Mouse (Mus musculus): ENCODE measurements at regions not wholly inside any gene's neighbourhood (a gene's known extent, or its start where the extent isn't known, plus 50 kb on each side); places are given as distances from the start of the nearest gene placed in this dataset.

DNA sequence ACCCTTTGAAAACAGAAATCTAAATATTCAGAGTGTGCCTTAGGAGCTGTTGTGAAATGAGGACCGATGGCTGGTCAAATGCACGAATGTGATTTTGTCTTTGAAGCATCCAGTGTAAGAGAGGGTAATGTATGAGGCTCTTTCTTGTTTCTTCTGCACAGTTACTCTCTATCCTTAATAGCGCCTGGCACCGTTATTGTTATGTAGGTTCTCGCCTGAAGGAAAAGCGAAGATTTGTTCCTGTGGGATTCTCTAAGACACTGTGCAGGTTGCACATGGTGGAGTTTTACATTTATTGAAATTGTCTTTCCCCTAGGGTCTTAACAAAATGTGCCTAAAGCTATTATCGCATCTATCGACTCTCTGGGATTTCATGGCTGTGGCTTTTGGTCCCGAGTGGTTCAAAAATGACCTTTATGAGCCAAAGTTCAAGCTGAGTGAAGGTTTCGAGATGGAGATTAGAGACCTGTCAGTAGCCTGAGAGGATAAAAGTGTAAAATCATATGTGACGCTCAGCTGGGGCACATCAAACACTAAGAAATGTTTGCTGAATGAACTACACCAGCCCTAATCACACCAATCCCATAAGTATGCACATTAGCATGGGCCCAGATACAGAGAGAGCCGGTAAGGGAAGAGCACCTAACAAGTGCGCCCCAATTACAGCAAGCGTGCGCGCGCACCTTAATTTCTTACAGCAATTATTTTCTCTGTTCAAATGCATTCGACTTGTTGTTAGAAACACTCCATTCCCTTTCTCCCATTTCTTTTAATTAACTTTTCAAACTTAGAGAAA is 562.5 kb upstream of the Pitx2 start:
- no peaks in the 10 kb centered on the region for H3K27me3 ChIP-seq (replicated peaks)
- H3K4me3 ChIP-seq (replicated peaks in 1 of 3; ENCODE audit: low read depth in 2 of 3, low read length in 2 of 3, poor library complexity in 1 of 3), result no peak overlapping the region
- no peaks in the 10 kb centered on the region for H3K79me2 ChIP-seq (replicated peaks; ENCODE audit: control insufficient read depth, extremely low read depth, insufficient read depth, poor library complexity, severe bottlenecking)
- no peak overlapping the region for H3K4me2 ChIP-seq (ENCODE audit: insufficient read depth, low read depth, poor library complexity, severe bottlenecking)
- dilution Hi-C loops (cut with MboI; ENCODE audit: extremely low pct_ligation_motif_present, extremely low pct_unique_long_range_greater_than_20kb, low sequenced_read_pairs), result no loop called here
- in situ Hi-C loops (cut with MboI; ENCODE audit: low pct_ligation_motif_present, low pct_unique_long_range_greater_than_20kb, low sequenced_read_pairs), result no loop called here
- TF ChIP-seq ZMIZ1 (IDR thresholded peaks at IDR 0.05; ENCODE audit: low read depth, low read length) (no peak), MXI1 (IDR thresholded peaks at IDR 0.05; ENCODE audit: low read depth, low read length) (no peak), IRF4 (IDR thresholded peaks at IDR 0.05; ENCODE audit: low read depth, low read length) (no peak), ZNF384 (IDR thresholded peaks at IDR 0.05; ENCODE audit: low read depth, low read length) (no peak)
- H3K9ac ChIP-seq (ENCODE audit: insufficient read depth, low read depth), result no peak overlapping the region
- H3K9me3 ChIP-seq (replicated peaks; ENCODE audit: low read length), result peaks cover 33% of the 10 kb centered on the region
- H3K27ac ChIP-seq (ENCODE audit: insufficient read depth, low read depth), result no peak overlapping the region
- H3K4me1 ChIP-seq (ENCODE audit: control insufficient read depth in 1 of 2, insufficient read depth in 2 of 2), result no peaks in the 10 kb centered on the region
- DNase-seq (ENCODE audit: extremely low read depth), result no peak
- H3K36me3 ChIP-seq (replicated peaks in 1 of 2; ENCODE audit: control insufficient read depth in 1 of 2, insufficient read depth in 1 of 2, low read length in 1 of 2), result no peaks in the 10 kb centered on the region

DNA sequence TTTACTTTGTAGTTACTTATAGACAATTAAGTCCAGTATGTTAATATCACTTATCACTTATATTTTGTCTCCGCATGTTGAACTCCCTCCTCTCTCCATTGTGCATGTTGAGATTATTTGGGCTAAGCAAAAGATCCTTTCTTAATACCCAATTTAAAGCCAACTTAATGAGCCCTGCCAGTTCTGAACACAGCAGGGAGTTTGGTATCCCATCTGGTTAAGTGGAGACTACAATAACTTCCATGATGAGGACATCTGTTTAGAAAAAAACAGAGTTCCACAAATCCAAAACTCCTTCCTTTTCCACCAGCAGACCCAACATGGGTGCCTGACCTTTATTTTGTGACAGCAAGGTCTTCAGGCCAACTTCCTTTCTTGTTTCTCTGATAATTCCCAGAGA is 572.0 kb upstream of the Pitx2 start:
- Histone ChIP-seq H3K27ac (ENCODE audit: insufficient read depth, low read depth) (no peak overlapping the region), H3K36me3 (replicated peaks in 1 of 2; ENCODE audit: control insufficient read depth in 1 of 2, insufficient read depth in 1 of 2, low read length in 1 of 2) (no peaks in the 10 kb centered on the region), H3K27me3 (replicated peaks) (no peaks in the 10 kb centered on the region), H3K79me2 (replicated peaks; ENCODE audit: control insufficient read depth, extremely low read depth, insufficient read depth, poor library complexity, severe bottlenecking) (no peaks in the 10 kb centered on the region), H3K4me2 (ENCODE audit: insufficient read depth, low read depth, poor library complexity, severe bottlenecking) (no peak overlapping the region), H3K4me1 (ENCODE audit: control insufficient read depth in 1 of 2, insufficient read depth in 2 of 2) (no peaks in the 10 kb centered on the region), H3K4me3 (replicated peaks in 1 of 3; ENCODE audit: low read depth in 2 of 3, low read length in 2 of 3, poor library complexity in 1 of 3) (no peak overlapping the region), H3K9ac (ENCODE audit: insufficient read depth, low read depth) (no peak overlapping the region), H3K9me3 (replicated peaks; ENCODE audit: low read length) (peaks cover 21% of the 10 kb centered on the region)
- TF ChIP-seq GABPA (IDR thresholded peaks at IDR 0.05; ENCODE audit: insufficient replicate concordance, low read depth, low read length), result no peak
- dilution Hi-C loops (cut with MboI; ENCODE audit: extremely low pct_ligation_motif_present, extremely low pct_unique_long_range_greater_than_20kb, low sequenced_read_pairs) (no loop called here), in situ Hi-C loops (cut with MboI; ENCODE audit: low pct_ligation_motif_present, low pct_unique_long_range_greater_than_20kb, low sequenced_read_pairs) (no loop called here)
- no peak for DNase-seq (ENCODE audit: extremely low read depth)

DNA sequence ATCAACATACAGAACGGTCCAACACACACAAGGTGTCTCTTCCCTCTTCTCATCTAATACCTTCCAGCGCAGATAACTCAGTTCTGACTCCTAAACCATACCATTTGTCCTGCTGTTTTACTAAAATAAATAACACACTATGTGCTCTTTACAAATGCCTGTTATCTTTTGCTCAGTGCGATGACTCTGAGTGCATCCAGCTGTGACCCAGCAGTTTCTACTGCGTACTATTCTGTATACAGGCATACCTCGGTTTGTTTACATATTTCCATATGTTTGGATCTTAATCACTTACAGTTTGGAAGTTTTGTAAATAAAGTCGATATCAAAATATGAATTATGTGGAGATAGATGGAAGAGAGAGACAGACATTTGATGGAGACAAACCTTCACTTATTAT is 583.0 kb upstream of the Pitx2 start:
- H3K4me3 ChIP-seq (replicated peaks in 1 of 3; ENCODE audit: low read depth in 2 of 3, low read length in 2 of 3, poor library complexity in 1 of 3), result no peak overlapping the region
- H3K4me2 ChIP-seq (ENCODE audit: insufficient read depth, low read depth, poor library complexity, severe bottlenecking), result no peak overlapping the region
- in situ Hi-C loops (cut with MboI; ENCODE audit: low pct_ligation_motif_present, low pct_unique_long_range_greater_than_20kb, low sequenced_read_pairs) (no loop called here), dilution Hi-C loops (cut with MboI; ENCODE audit: extremely low pct_ligation_motif_present, extremely low pct_unique_long_range_greater_than_20kb, low sequenced_read_pairs) (no loop called here)
- no peak for DNase-seq (ENCODE audit: extremely low read depth)
- peaks cover 25% of the 10 kb centered on the region for H3K9me3 ChIP-seq (replicated peaks; ENCODE audit: low read length)
- H3K27me3 ChIP-seq (replicated peaks), result no peaks in the 10 kb centered on the region
- H3K79me2 ChIP-seq (replicated peaks; ENCODE audit: control insufficient read depth, extremely low read depth, insufficient read depth, poor library complexity, severe bottlenecking), result no peaks in the 10 kb centered on the region
- H3K36me3 ChIP-seq (replicated peaks in 1 of 2; ENCODE audit: control insufficient read depth in 1 of 2, insufficient read depth in 1 of 2, low read length in 1 of 2), result no peaks in the 10 kb centered on the region
- TF ChIP-seq PAX5 (IDR thresholded peaks at IDR 0.05; ENCODE audit: low read length) (no peak), MAFK (IDR thresholded peaks at IDR 0.05; ENCODE audit: insufficient replicate concordance, low read length) (no peak), USF1 (IDR thresholded peaks at IDR 0.05; ENCODE audit: low read depth, low read length) (no peak), SMC3 (IDR thresholded peaks at IDR 0.05; ENCODE audit: low read depth, low read length) (no peak), IRF4 (IDR thresholded peaks at IDR 0.05; ENCODE audit: low read depth, low read length) (no peak), ZMIZ1 (IDR thresholded peaks at IDR 0.05; ENCODE audit: low read depth, low read length) (no peak), CHD2 (IDR thresholded peaks at IDR 0.05; ENCODE audit: low read length) (no peak), UBTF (IDR thresholded peaks at IDR 0.05; ENCODE audit: low read depth, low read length) (no peak), MYC (IDR thresholded peaks at IDR 0.05; ENCODE audit: low read depth, low read length) (no peak), MEF2A (IDR thresholded peaks at IDR 0.05; ENCODE audit: borderline replicate concordance, low read depth, low read length) (no peak), ZNF384 (IDR thresholded peaks at IDR 0.05; ENCODE audit: low read depth, low read length) (no peak), TBP (conservative IDR thresholded peaks at IDR 0.05; ENCODE audit: low read depth, low read length) (no peak), BHLHE40 (IDR thresholded peaks at IDR 0.05; ENCODE audit: low read depth, low read length) (no peak), HCFC1 (IDR thresholded peaks at IDR 0.05; ENCODE audit: low read depth, low read length) (no peak), NRF1 (IDR thresholded peaks at IDR 0.05; ENCODE audit: low read depth, low read length) (no peak), NELFE (IDR thresholded peaks at IDR 0.05; ENCODE audit: low read depth, low read length) (no peak), CTCF (conservative IDR thresholded peaks at IDR 0.05 in 1 of 2, IDR thresholded peaks at IDR 0.05 in 1 of 2; ENCODE audit: low read depth in 2 of 2, low read length in 2 of 2) (no peak), TCF12 (IDR thresholded peaks at IDR 0.05; ENCODE audit: low read depth, low read length) (no peak)
- no peak overlapping the region for H3K9ac ChIP-seq (ENCODE audit: insufficient read depth, low read depth)
- H3K4me1 ChIP-seq (ENCODE audit: control insufficient read depth in 1 of 2, insufficient read depth in 2 of 2), result no peaks in the 10 kb centered on the region
- H3K27ac ChIP-seq (ENCODE audit: insufficient read depth, low read depth), result no peak overlapping the region
